Mouse (Mus musculus): ENCODE results near the gene Med24.
A peak's percentile ranks its signal among the peaks of the same experiment; 100 is the strongest.

Med24 gene

DNA sequence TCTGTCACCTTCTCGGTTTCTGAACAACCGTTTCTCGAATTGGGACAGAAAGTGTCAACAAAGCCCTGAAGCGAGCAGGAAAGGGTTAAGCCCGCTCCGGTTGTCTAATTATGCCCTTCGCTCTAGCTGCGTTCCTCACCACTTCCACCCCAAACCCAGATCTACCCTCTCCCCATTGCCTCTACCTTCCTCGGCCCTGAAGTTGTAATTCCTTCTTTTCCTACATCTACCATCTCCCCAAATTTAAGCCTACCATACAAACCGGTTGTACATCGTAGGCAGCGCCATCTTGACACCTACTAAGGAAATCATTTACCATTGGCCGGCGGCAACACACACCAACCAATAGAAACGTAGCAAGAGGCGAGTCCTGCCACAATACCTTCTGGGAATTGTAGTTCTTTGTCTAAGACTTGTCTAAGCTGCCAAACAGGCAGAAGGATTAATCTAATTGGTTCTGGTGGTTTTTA is at the start of gene Med24:
Med24 (minus strand) TSS at position 317 of the 470 bp plus-strand sequence.
- peak; percentile 91 for DNase-seq (ENCODE audit: low spot score)

DNA sequence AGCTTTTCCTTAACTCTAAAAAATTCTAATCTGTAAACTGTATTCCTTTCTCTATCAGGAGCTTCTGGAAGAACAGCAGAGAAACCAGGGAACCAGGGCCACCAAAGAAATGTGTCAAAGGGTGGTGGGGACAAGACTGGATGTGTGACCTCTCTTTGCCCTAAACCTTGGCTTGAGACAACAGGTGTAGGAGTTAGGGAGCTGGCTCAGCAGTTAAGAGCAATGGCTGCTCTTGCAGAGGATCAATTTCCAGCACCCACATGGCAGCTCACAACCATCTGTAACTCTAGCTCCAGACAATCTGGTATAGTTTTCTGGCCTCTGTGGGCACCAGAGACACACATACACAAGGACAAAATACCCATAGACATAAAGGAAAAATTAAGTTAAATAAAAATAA is 48.7 kb upstream of the Med24 start:
- no peak for DNase-seq (ENCODE audit: low spot score)

DNA sequence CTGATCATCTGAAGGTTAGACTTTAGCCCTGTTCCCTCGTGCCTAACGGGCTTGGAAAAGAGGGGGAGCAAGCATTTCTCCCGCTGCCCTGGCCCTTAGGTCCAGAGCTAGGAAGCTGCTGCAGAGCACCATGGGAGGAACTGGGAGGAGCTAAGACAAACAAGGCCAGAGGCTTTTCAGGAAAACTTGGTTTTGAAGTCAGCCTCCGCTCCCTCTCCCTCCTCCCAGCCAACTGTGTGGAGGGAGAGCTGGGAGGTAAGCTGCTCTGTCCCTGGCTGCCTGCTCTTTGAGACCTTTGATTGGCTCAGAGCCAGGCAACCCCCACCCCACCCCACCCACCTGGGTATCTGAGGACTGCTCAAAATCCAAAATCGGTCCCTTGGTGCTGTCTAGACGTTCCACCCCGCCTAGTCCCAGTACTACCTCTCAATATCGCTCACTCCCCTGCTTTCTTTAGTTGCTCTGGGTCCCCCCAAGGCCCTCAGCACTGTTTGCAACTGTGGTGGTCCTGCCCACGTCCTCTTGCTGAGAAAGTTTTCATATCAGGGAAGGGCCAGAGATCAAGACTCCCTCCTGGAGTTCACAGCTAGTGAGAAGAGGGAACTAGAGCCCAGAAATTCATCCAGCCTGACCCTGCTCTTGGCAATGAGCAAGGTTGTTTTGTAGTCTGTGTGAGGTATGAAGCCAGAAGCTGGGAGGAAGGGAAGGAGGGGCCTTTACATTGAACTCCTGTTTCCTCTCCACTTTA is 47.8 kb upstream of the Med24 start:
- no peak for DNase-seq (ENCODE audit: low spot score)

DNA sequence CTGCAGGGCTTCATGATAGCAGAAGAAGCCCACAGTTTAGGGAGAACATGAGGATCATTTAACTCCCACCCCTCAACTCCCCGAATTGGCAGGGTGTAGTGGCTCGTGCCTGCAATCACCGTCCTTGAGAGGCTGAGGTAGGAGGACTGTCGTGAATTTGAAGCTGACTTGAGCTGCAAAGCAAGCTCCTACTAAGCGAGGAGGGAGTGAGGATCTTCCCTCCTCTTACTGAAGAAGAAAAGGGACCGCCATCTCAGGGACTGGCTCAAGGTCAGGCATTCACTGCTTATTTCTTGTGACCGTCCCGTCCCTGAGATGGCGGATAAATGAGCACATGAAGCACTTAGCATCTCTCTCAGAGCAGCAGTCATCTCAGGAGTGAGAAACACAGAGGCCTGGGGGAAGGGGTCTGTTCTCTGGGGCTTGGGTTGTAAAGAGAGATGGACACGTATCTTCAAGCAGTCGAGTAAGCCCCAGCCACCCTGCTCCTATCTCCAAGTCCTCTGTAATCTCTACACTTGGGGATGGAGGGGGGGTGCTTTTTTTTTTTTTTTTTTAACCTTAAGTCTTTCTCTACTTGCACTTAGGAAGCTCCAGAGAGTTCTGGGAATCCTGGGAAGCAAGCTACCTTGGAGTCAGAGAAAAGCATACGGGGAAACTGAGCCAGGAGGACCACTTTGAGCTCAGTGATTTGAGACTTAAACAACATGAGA is 47.0 kb upstream of the Med24 start:
- no peak for DNase-seq (ENCODE audit: low spot score)

DNA sequence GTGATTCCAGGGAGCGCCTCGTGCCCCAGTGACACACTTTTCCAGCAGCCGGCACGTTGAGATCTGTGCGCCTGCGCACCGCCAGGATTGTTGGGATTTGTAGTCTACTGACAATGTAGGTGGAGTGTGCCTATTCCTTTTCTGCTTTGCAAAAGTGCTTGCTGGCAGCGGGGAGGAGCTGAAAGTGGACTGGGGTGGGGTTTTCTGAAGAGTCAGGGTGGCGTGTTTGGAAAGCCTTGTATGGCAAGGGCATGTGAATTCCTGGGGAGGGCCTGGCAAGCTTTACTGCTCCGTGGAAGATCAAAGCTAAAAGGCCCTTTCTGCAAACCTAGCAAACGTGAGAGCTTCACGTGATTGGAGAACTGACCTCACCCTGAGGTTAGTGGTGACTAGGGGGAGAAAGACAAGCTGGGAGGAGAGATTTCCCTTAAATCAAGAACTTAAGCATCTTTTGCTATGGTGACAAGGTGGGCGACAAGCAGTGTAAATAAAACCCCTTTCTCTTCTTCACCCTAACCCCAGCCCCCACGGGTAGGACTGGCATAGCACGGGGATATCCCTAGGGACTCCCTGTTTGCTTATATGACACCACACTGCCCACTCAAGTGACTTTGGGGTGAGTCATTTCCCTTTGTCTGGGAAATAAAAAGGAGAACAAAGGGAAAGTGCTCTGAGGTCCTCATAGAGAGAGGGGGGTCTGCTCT is 46.3 kb upstream of the Med24 start:
- peak; percentile 80 for DNase-seq (ENCODE audit: low spot score)

DNA sequence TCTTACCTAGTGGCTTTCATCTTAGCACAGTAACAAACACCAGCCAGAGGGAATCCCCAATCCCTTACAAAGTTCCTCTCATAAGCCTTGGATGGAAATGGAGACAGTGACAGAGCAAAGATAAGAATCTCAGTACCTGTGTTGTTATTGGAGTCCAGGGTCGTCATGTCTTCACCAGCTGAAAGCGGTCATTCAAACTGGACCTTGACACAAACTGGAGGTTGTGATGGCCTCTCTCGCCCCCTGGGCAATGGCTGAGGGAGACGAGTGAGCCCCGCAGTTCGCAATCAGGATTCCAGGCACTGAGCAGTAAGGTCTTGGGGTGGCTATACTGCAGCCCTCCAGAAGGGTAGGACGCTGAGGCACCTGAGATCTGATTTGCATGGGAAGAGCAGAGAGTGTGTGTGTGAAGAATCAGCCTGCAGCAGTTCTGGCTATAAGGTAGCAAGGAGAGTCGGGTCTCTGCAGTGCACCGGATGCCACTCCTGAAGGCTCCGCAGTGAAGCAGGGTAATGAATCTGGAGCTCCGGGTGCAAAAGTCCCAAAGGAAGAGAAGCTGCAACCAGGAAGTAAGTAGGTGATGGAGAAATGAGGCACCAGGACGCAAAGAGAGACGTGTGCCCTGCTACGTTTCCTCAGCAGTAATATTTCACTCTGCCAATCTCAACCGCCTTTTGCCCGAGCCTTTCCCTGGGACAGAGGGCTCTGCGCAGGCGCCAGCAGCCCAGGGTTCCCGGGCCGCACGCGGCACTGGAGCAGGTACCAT is 45.5 kb upstream of the Med24 start, which contains the start of gene Nr1d1:
Nr1d1 (minus strand) TSS at position 752 of the 766 bp plus-strand sequence.
- DNase-seq (ENCODE audit: low spot score) = no peak

DNA sequence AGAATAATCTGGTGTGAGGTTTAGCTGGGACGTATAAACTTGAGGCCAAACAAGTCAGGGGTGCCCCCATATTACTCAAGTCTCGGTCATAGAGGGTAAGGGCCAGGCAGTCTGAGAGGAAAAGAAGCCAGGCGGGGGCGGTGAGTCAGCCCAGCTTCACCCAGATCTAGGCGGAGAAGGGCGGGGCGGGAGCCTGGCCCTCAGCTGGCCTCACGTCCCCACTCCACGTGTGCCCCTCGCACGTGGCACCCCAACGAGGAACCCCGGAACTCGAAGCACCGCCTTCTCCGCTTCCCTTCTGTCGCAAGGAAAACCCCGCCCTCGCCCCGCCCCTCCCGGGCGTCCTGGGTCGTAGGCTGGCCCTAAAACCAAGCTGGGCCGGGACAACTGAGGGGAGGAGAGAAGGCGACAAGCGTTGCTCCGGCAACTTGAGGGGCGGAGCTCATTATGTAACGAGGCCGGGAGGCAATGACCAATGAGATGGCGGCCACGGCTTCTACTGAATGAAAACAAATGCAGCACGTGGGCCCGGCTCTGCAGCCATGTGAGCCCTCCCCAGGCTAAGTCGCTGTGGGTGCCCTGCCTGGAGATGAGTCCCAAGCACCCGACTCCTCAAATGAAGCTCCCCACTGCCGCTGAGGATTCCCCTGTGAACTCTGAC is 44.5 kb upstream of the Med24 start:
- DNase-seq (ENCODE audit: low spot score) = peak; percentile 97

DNA sequence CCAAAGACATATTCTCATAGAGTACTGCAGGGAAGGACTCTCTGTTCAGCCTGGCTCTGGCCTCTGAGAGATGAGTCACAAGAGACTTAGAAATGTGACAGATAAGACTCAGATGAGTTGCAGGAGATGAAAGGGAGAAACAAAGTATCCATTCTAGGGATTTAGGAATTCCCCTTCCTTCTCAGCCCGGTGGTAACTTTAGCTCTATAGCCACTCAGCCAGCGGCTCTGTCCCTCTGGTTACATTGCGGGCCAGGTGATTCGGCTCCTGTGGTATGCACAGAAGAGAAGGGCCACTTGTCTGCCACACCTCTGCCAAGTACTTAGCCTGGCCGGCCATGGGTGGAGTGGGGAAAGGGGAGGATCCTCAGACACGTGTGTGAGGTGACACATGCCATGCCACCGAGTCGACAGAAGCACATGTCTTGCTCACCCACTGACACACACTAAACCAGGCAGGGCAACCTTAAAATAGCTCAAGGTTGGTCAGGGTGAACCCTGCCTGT is 43.5 kb upstream of the Med24 start:
- no peak for DNase-seq (ENCODE audit: low spot score)

DNA sequence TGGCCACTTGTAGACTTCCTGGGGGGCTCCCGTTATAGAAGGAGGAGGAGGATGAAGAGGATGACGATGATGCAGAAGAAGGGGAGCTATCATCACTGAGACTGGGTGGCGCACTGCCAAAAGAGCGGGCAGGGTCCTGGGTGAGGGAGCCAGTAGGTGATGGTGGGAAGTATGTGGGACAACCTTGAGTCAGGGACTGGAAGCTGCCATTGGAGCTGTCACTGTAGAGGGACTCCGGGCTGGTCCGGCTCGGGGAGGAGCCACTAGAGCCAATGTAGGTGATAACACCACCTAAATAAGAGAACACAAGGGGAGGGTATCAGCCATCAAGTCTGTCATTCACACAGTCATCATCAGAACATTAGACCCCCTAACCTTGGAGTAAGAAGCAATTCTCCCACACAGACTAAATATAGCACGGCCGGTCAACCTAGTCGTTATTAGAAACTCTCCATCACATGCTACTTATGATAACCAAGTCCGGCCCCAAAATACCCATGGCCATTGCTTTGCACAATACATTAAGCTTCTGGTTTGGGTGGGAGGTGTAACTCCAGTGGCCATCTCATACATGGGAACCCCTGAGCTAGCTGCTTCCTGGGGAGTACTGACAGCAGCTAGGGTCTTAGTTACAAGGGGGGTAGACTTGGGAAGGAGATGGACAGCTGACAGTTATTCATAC is 42.8 kb upstream of the Med24 start:
- DNase-seq (ENCODE audit: low spot score) = no peak

DNA sequence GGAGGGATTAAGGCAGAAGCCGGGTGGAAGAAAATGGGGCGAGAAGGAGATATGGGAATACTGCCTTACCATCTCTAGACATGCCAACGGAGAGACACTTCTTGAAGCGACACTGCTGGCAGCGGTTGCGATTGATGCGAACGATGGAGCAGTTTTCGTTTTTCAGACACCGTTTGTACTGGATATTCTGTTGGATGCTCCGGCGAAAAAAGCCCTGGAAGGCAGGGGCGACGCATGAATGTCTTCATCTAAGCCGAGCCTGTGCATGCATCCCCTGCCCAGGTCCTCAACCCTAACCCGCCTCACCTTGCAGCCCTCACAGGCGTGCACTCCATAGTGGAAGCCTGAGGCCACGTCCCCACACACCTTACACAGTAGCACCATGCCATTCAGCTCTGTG is 41.9 kb upstream of the Med24 start:
- DNase-seq (ENCODE audit: low spot score) = no peak

DNA sequence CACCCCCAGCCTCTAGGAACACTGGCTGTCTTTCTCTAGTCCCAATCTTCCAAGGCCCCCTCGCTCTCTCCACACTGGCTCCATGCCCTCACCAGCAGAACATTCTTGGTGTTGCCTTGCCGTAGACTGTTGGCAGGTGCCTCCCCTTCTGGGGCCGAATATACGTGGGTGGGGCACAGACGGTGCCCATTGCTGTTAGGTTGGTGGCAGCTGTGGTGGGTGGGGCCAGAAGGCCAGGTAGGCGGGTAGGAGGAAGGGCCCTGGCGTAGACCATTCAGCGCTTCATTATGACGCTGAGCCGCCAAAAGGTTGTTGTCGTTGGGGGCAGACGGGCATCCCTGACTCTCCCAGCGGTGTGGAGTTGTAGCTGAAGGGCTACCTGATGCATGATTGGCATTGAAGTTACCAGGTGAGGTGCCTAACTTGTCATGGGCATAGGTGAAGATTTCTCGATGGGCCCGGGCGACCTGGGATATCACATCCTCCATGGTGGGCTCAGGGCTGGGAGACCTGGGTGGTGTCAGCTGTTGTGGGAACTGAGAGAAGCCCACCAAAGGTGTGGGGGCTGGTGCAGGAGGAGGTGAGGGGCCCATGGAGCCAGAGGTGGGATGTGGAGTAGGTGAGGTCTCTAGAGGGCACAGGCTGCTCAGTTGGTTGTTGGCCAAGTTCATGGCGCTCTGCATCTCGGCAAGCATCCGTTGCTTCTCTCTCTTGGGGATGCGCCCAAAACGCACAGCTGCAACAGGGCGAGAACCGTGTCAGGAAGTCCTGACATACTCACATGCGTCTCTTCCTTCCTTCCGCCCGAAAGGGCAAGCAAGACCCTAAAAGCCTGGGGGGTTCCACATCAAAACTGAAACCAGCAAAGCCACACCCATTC is 41.1 kb upstream of the Med24 start:
- no peak for DNase-seq (ENCODE audit: low spot score)

DNA sequence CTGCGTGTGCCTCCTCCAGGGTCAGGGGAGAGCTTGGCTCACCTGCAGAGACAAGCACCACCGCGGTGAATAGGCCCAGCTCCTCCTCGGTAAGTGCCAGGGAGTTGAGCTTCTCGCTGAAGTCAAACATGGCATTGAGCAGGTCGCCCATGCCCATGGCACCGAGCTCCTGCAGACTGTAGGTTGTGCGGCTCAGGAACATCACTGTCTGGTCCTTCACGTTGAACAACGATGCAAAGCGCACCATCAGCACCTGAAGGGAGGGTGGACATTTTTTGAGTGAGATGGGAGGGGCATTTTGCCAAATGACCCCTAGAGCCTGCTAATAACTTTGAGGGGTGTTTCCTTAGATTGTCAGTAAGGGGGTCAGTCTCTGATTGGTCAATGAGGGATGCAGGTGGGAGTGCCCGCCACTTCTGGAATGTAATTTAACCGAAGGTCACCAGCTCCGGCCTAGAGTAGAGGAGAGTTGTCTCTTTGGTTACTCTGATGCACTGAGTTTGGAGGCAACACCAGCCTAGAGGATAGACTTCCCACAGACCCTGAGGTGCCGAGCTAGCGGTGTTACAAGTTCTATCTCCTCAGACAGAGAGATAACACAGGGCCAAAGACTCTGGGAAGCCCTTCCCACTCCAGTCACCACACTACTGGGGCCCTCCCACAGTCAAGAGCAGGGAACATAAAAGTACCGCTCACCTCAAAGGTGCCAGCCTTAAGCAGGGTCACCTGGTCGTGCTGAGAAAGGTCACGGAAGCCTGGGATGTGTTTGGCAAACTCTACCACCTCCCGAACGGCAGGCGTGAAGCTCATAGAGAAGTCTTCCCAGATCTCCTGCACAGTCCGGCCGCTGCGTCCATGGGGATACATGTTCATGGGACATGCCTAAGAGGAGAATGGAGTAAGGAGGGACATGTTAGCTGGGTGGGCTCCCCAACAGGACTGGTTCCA is 40.0 kb upstream of the Med24 start:
- no peak for DNase-seq (ENCODE audit: low spot score)

DNA sequence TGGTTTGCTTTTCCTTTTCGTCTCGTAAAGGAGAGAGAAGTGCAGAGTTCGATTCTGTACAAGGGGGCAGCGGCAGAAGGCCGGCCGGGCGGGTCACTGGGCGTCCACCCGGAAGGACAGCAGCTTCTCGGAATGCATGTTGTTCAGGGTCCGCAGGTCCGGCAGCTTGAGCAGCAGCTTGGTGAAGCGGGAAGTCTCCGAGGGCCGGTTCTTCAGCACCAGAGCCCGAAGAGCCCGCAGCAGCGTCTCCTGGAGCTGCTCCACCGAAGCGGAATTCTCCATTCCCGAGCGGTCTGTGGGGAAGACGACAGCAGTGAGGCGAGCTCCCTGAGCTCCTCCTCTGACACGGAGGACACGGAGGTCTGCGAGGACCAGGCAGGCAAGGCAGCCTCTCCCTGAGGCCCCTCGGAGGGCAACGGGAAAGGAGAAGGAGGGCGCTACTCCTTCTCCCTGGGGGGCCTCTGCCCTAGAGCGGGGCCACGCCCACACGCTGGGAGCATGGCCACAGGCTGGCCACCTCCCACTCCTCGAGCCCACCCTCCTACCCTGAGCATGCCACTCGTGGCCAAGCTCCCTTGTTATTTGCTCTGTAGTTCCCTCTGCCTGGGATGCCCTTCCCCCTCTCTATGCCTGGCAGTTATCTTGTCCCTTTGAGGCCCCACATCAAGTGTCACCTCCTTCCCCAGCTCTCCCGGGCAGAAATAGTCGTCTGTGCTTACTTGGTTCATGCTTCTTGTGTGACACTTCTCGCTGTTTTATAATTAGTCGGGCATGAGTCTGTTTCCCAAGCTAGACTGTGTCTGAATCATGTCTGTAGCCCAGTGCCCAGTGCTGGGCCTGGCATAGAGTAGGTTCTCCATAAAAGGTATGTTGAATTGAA is 39.1 kb upstream of the Med24 start:
- no peak for DNase-seq (ENCODE audit: low spot score)

DNA sequence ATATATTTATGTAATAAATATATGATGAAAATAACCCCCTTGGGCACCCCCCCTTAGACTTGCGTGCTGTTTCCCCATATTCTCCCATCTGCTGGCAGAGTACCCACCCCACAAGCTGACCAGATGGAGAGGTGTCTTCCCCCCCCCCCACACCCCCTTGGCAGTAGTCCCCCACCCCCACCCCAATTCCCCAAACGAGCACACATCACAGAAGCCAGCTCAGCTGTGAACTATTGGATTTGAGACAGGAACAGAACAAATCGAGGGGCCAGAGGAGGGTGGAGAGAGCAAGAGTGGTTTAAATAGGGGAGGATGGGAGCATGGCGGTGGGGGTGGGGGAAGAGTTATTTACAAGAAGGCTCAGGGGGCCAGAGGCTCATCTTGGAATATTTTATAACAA is 38.5 kb upstream of the Med24 start:
- no peak for DNase-seq (ENCODE audit: low spot score)

DNA sequence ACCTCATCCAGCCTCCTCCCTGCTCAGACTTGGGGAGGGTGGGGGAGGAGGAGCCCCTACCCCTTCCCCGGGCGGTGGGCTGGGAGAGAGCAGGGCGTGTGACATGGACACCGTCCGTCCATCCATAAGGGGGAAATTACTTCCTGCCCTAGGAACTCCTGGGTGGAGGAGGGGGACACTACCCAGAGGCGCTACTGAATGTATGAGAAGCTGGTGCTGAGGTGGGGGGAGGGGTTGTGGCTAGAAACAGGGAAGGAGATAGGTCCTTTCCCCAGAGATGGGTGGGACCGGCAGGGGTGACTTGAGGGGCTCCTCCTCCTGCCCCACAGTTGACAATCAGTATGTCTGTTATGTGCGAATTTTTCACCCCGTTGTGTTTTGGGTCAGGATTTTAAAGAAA is 38.0 kb upstream of the Med24 start:
- DNase-seq (ENCODE audit: low spot score) = no peak

DNA sequence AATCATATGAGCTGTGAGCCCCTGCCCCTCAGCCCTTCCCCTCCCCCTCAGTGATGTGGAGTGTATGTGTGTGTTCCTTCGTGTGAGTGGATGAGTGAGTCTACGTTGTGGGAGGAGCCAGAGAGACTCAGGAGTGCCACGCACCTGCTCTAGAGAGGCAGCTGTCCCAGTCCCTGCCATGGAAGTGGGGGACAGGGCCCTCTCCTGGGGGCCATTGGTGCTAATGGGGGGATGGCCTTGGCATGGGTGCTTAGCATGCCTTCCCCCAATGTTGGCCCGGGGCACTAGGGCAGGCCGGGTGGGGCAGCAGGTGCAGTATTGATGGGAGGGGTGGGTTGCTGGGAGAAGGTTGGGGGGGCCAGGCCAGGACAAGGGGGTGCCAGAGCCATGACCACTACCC is 37.6 kb upstream of the Med24 start:
- DNase-seq (ENCODE audit: low spot score) = no peak

DNA sequence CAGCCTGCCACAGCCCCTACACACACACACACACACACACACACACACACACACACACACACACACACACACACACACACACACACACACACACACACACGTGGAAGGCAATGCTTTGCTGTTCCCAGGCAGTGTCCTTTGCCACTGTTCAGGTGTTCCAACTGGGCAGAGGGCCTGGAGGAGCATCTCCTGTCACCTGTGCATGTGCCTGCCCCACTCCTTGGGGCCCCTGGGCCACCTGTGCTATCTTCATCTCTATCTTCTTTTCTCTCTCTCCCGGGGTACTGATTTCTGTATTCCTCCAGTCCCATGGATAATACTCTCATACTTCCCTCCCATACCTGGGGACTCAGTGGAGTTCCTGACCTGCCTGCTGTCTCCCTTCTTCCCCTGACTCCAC is 37.1 kb upstream of the Med24 start:
- no peak for DNase-seq (ENCODE audit: low spot score)

All from T-cell, adult 2 months (primary cell).